Mouse (Mus musculus) testis, adult 10 weeks (tissue): Measurements from ENCODE around the gene 4933436I01Rik. TPM values are rescaled to one million over a fixed set of nuclear protein-coding genes. Genes with fewer than 3 reads are reported as not detected.

ENCODE experiments used
- polyA plus RNA-seq: library from polyadenylated mRNA; stranded (reverse); fragments of 350-450 nt; fragmentation: Illumina TruSeq; extraction: RNeasy Lipid Tissue Mini Kit (QIAGEN cat#74804); gene quantifications from one replicate; pipeline ENCODE4 v1.2.3, GENCODE M21; 2014; ENCODE audit warnings: low read depth, low replicate concordance

4933436I01Rik gene
- polyA plus RNA-seq: 126 TPM

DNA sequence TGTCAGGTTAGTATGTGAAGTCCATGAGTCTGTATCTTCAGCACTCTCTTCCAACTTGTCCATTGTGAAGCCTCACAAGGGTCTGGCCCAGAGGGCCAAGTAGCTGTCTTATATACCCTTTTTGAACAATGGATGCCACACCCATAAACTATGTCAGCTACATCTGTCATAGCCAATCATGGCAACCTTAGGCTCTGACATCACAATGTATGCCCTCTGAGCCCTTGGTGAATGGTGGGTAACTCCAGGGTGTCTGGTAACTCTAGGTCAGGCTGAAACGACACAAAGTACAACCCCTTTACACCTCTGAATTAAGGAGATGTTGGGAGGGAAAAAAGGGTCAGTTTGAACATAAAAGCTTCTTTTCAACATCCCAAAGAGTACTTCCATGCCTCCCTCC lies at the start of gene 4933436I01Rik:
4933436I01Rik (minus strand) TSS at position 101 of the 400 bp plus-strand sequence.

Other genes starting within 250 kb of the 4933436I01Rik start
- gene Gm1140, start 227.9 kb downstream of the 4933436I01Rik start, polyA plus RNA-seq: 18.9 TPM
- not detected for gene Gm14692, start 225.8 kb downstream of the 4933436I01Rik start, polyA plus RNA-seq